Mouse (Mus musculus) forebrain, embryonic 10.5 days (tissue): Measurements from ENCODE around the gene Zfp512. TPM values are rescaled to one million over a fixed set of nuclear protein-coding genes. Genes with fewer than 3 reads are reported as not detected.
"Not testable (repeated sequence)": the region's sequence is repeated elsewhere in the genome, so short reads cannot be mapped to it uniquely, and the experiment has no call there.

Source experiments
- DNase-seq: peaks from one replicate; pipeline ENCODE4 v3.0.0-alpha.2; 2017; ENCODE audit warnings: low spot score; ENCODE audit errors: extremely low spot score
- H3K27ac ChIP-seq: fragments of 300-500 bp; sonication (generic); 2 replicates; pipeline ENCODE4 v1.5.1; 2016; ENCODE audit warnings: mild to moderate bottlenecking
- H3K27me3 ChIP-seq: fragments of 300-500 bp; sonication (generic); 2 replicates; pipeline ENCODE4 v1.6.1; 2016; ENCODE audit warnings: mild to moderate bottlenecking; ENCODE audit not compliant: poor library complexity, severe bottlenecking
- H3K36me3 ChIP-seq: fragments of 300-500 bp; sonication (generic); replicated peaks from 2 replicates; pipeline ENCODE4 v1.6.1; 2016; ENCODE audit warnings: mild to moderate bottlenecking, moderate library complexity
- H3K4me1 ChIP-seq: fragments of 300-500 bp; sonication (generic); 2 replicates; pipeline ENCODE4 v1.6.1; 2016
- H3K4me3 ChIP-seq: fragments of 300-500 bp; sonication (generic); 2 replicates; pipeline ENCODE4 v1.5.1; 2016; ENCODE audit warnings: mild to moderate bottlenecking, moderate library complexity
- H3K9me3 ChIP-seq: fragments of 300-500 bp; sonication (generic); 2 replicates; pipeline ENCODE4 v1.6.1; 2016; ENCODE audit warnings: mild to moderate bottlenecking, moderate library complexity
- WGBS: fragments of 180-500 bp; shearing (Covaris S2); methylation state at CpG from one replicate; pipeline ENCODE4 v1.1.7; 2016; 5-methylcytosine and 5-hydroxymethylcytosine counted together
- polyA plus RNA-seq: library from polyadenylated mRNA; unstranded; fragments of >200 nt; fragmentation: Nextera tagmentation; extraction: Ambion mirVana; gene quantifications from 2 replicates; pipeline ENCODE4 v1.2.1, GENCODE M21; 2016

Gene Zfp512
- polyA plus RNA-seq, 1 experiment from 2014 or later, result 78.9 TPM

DNA sequence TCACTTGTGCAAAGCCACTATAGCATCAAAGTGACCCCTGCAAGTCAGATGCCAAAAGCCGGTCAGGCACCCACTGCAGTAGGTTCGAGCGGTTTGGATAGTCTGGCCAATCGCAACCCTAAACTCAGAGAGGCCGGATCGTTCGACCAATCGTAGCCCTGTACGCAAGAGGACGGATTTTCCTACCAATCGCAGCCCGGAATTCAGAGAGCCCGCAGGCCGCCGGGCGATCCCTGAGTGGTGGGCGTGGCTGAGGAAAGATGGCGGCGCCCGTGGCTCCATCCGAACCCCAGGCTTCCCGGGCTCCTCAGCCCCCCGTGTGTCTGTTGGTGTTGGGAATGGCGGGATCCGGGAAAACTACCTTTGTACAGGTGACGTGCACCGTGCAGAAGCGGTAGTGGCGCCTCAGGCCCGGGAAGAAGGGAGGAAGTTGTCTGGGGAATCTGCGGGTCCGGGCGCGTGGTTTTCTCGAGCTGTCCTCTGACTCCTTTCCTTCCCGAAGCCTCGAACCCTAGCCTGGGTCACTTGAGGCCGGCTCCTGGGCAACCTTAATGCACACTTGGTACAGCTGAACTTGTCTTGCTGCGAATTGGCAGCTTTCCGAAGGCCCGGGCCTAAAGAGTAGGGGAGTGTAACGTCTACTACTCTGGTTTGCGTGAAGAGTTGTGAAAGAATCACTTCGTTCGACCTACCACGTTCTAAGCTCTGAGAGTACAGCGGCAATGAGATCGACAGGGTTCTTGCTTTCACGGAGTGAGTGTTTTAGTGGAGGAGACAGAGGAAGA, 42.5 kb downstream of the Zfp512 start, which contains the start of gene Gpn1:
Gpn1 (plus strand) TSS at position 229 of the 785 bp plus-strand sequence.
- H3K9me3 ChIP-seq, result no peaks in the 10 kb centered on the region
- peaks cover 17% of the 10 kb centered on the region for H3K4me1 ChIP-seq
- WGBS, result under 1% methylated on average over 49 of the region's 49 CpGs
- H3K4me3 ChIP-seq, result peak within 1 kb of the TSS; percentile 91
- no peaks in the 10 kb centered on the region for H3K27me3 ChIP-seq
- DNase-seq, result peak; percentile 89
- peaks cover 38% of the 10 kb centered on the region for H3K36me3 ChIP-seq
- H3K27ac ChIP-seq, result peak within 1 kb of the TSS; percentile 88

DNA sequence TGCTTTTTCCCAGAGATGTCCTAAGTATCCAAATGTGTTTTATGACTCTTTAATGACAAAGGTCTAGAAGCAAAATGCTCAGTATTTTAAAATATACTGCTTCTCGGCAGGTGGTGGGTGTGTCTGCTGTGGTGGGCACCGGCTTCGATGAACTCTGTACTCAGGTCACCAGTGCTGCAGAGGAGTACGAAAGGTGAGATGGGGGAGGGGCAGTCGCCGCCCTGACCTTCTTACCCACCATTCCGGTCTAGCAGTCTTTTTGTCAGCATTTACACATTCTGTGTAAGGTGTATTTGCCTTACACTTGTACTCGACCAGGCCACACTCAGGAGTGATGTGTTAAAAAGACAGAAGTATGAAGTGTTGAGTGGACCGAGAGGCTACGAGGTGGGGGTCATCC, 52.6 kb downstream of the Zfp512 start:
- WGBS, result 93% methylated on average over 10 of the region's 10 CpGs
- Histone ChIP-seq H3K36me3 (peaks cover 99% of the 10 kb centered on the region), H3K27ac (no peak overlapping the region), H3K4me3 (no peak overlapping the region), H3K27me3 (no peaks in the 10 kb centered on the region), H3K4me1 (no peaks in the 10 kb centered on the region), H3K9me3 (no peaks in the 10 kb centered on the region)
- DNase-seq, result no peak

- no peaks in the 10 kb centered on the region for H3K27me3 ChIP-seq
- WGBS, result 85% methylated on average over 1 of the region's 1 CpGs
- H3K9me3 ChIP-seq, result no peaks in the 10 kb centered on the region
- no peak overlapping the region for H3K4me3 ChIP-seq
- peaks cover 99% of the 10 kb centered on the region for H3K36me3 ChIP-seq
- no peak for DNase-seq
- no peak overlapping the region for H3K27ac ChIP-seq
- no peaks in the 10 kb centered on the region for H3K4me1 ChIP-seq
These were observed 60.2 kb downstream of the Zfp512 start for GRCm38 (mm10) chr5:31512481-31512880.

- peaks cover 71% of the 10 kb centered on the region for H3K36me3 ChIP-seq
- WGBS, result 93% methylated on average over 6 of the region's 6 CpGs
- H3K27ac ChIP-seq, result no peak overlapping the region
- no peaks in the 10 kb centered on the region for H3K27me3 ChIP-seq
- H3K4me1 ChIP-seq, result peaks cover 3% of the 10 kb centered on the region
- H3K9me3 ChIP-seq, result no peaks in the 10 kb centered on the region
- no peak for DNase-seq
- H3K4me3 ChIP-seq, result no peak overlapping the region
These were observed 68.3 kb downstream of the Zfp512 start for GRCm38 (mm10) chr5:31520556-31520955.

DNA sequence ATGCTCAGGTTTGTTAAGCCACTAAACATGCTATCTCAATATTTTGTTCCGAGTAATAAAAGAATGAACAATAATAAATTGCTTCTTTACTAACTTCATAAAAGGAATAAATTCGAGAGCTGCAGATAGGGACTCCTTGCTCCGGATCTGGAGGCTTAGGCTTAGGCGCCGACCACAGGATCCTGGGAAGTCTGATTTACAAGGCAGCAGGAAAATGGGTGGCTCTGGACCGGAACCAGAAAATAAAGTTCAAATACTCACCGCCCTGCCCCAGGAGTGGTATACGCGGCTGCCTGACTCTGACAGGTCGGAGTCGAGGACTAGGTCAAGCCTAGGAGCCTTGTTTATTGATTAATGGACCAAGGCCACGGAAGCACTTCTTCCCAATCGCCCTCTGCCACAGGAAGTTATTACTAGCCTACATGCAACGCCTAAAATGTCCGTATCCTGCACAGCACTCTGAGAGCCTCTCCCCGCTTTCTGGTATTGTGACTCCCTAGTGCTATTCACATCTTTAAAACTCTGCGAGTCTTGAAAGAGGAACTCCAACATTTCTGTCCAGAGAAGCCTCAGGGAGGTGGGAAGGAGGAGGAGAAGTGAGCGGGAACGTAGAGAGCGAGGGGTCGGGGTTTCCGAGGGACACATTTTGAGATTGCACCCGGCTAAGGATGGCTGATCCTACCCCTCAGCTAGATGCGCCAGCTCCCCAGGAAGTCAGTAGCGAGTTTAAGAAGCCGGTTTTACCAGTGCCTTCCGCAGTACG, 74.3 kb downstream of the Zfp512 start, which contains the start of gene Slc4a1ap:
Slc4a1ap (plus strand) TSS at position 642 of the 763 bp plus-strand sequence.
- WGBS, result under 1% methylated on average over 28 of the region's 28 CpGs
- H3K36me3 ChIP-seq, result peaks cover 44% of the 10 kb centered on the region
- H3K27ac ChIP-seq, result peak within 1 kb of the TSS; percentile 93

DNA sequence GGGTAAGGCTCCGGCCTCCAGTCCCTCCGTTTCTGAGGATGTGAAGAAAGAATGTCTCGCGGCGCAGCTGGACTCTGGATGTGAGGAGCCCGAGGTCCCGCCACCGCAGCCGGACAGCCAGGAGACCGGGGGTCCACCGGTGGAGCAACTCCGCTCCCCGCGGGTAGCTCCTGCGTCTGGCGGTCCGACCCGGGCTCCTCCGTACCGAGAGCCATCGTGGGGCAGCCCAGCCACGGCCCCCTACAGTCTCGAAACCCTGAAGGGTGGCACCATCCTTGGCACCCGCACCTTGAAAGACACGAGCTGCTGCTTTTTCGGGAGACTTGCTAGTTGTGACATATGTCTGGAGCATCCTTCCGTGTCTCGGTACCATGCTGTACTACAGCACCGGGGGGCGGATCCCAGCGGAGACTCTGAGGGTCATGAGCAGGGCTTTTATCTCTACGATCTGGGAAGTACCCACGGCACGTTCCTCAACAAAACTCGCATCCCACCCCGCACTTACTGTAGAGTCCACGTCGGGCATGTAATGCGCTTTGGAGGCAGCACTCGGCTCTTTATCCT, 75.0 kb downstream of the Zfp512 start:
- H3K27me3 ChIP-seq, result no peaks in the 10 kb centered on the region
- whole genome bisulfite sequencing, result 4% methylated on average over 40 of the region's 40 CpGs
- H3K27ac ChIP-seq, result peak overlapping the region; percentile 93

More for the DNA sequence above, 74.3 kb downstream of the Zfp512 start, which contains the start of gene Slc4a1ap:
- H3K4me1 ChIP-seq, result peaks cover 22% of the 10 kb centered on the region
- H3K9me3 ChIP-seq, result no peaks in the 10 kb centered on the region
- H3K4me3 ChIP-seq, result peak within 1 kb of the TSS; percentile 81
- no peaks in the 10 kb centered on the region for H3K27me3 ChIP-seq
- peak; percentile 75 for DNase-seq

DNA sequence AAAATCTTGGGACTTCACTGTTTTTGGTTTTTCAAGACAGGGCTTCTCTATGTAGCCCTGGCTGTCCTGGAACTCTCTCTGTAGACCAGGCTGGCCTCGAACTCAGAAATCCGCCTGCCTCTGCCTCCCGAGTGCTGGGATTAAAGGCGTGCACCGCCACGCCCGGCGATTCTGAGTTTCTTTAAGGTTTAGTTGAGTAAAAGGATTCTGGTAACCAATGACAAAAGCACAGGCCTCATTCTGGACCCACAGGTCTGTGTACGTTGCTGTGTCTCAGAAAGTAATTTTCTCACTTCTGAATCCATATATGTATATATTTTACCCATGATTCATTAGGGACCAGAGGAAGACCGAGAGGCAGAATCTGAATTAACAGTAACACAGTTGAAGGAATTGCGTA, 75.5 kb downstream of the Zfp512 start, which contains the start of gene Supt7l:
Supt7l (minus strand) TSS at position 101 of the 400 bp plus-strand sequence.
- H3K27me3 ChIP-seq, H3K9me3 ChIP-seq, DNase-seq: not testable (repeated sequence)
- H3K4me1 ChIP-seq, result peaks cover 22% of the 10 kb centered on the region
- WGBS, result 84% methylated on average over 11 of the region's 11 CpGs
- H3K36me3 ChIP-seq, result peaks cover 44% of the 10 kb centered on the region
- peak within 1 kb of the TSS; percentile 93 for H3K27ac ChIP-seq
- H3K4me3 ChIP-seq, result peak within 1 kb of the TSS; percentile 81

More for the DNA sequence above, 75.0 kb downstream of the Zfp512 start:
- Histone ChIP-seq H3K4me3 (peak overlapping the region; percentile 81), H3K4me1 (peaks cover 22% of the 10 kb centered on the region), H3K9me3 (no peaks in the 10 kb centered on the region), H3K36me3 (peaks cover 44% of the 10 kb centered on the region)
- DNase-seq, result no peak

- H3K9me3 ChIP-seq, result no peaks in the 10 kb centered on the region
- H3K4me3 ChIP-seq, result peak overlapping the region; percentile 81; the same call in 1 of the 2 replicates
- no peak overlapping the region for H3K27ac ChIP-seq
- H3K4me1 ChIP-seq, result peaks cover 22% of the 10 kb centered on the region
- no peaks in the 10 kb centered on the region for H3K27me3 ChIP-seq
- H3K36me3 ChIP-seq, result peaks cover 50% of the 10 kb centered on the region
- no peak for DNase-seq
- 71% methylated on average over 2 of the region's 2 CpGs for WGBS
These were observed 76.3 kb downstream of the Zfp512 start for GRCm38 (mm10) chr5:31528560-31528959.

Other genes starting within 250 kb of the Zfp512 start
- gene Ppm1g, start 231.7 kb upstream of the Zfp512 start, polyA plus RNA-seq, result 218 TPM in 2 replicates
- 136 and 143 TPM in 2 replicates for gene Nrbp1, start 211.6 kb upstream of the Zfp512 start, polyA plus RNA-seq
- 0.29 and 0.31 TPM in 2 replicates for gene Gm9970, start 211.2 kb upstream of the Zfp512 start, polyA plus RNA-seq
- gene Krtcap3, start 200.7 kb upstream of the Zfp512 start, polyA plus RNA-seq, result 5.9 and 8.6 TPM in 2 replicates
- gene Ift172, start 161.3 kb upstream of the Zfp512 start, polyA plus RNA-seq, result 37.1 and 37.2 TPM in 2 replicates
- gene Fndc4, start 156.4 kb upstream of the Zfp512 start, polyA plus RNA-seq, result 46.6 and 48.7 TPM in 2 replicates
- gene Gckr, start 155.0 kb upstream of the Zfp512 start, polyA plus RNA-seq, result 0.30 and 0.37 TPM in 2 replicates
- 0.09 TPM in 2 replicates for gene 4930548H24Rik, start 33.3 kb downstream of the Zfp512 start, polyA plus RNA-seq
- 108 and 111 TPM in 2 replicates for gene Gpn1, start 42.3 kb downstream of the Zfp512 start, polyA plus RNA-seq
- gene Slc4a1ap, start 74.6 kb downstream of the Zfp512 start, polyA plus RNA-seq, result 29.0 and 29.2 TPM in 2 replicates
- gene Supt7l, start 75.4 kb downstream of the Zfp512 start, polyA plus RNA-seq, result 25.1 and 25.5 TPM in 2 replicates
- gene Mrpl33, start 144.5 kb downstream of the Zfp512 start, polyA plus RNA-seq, result 238 and 242 TPM in 2 replicates
- gene Rbks, start 245.2 kb downstream of the Zfp512 start, polyA plus RNA-seq, result 5.2 and 5.7 TPM in 2 replicates
- gene Babam2, start 245.3 kb downstream of the Zfp512 start, polyA plus RNA-seq, result 51.7 and 53.4 TPM in 2 replicates